Mouse (Mus musculus): ENCODE results near the gene Mcu.

DNA sequence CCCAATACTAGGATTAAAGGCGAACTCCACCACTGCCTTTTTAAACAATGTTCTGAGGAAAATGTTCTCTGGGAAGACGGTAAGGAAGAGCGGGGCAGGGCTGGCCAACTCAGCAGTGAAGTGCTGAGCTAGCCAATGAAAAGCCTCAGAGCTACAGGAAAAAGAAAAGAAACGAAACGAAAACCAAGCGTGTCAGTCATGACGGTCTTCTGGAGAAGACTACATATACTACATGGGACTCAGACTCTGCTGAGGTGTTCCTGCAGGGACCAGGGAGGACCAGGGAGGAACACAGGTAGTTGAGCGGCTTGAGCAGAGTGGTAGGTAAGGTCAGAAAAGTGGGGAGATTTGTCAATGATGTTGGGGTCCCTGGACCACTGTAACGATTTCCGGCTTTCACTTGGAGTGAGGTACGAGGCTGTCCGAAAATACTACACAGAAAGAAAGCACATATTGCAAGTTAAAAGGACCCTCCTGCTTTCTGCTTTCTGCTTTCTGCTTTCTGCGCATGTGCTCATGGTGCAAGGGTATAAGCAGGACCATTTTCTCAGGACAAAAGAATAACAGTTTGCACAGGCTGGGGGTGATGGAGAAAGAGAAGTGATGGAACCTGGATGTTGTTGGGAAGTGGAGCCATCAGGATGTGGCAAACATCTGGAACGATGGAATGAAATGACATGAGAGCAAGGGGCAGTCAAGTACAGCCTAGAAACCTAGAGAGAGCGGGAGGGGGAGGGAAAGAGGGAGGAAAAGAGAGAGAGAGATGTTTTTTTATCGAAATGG lies 20.4 kb upstream of the Mcu start:
- TF ChIP-seq CTCF (IDR thresholded peaks at IDR 0.05; ENCODE audit: control insufficient read depth, insufficient read depth, insufficient replicate concordance, low read depth, low read length): no peak
- no peak for TF ChIP-seq POLR2A (IDR thresholded peaks at IDR 0.05; ENCODE audit: control insufficient read depth, low read depth, low read length)

Measured in testis, adult 2 months (tissue).